Mouse (Mus musculus) embryonic fibroblast, embryonic 13.5 days (primary cell): ENCODE measurements around the gene Unc45a. TPM values are rescaled to one million over a fixed set of nuclear protein-coding genes. Genes with fewer than 3 reads are reported as not detected.

Experiments used
- H3K27ac ChIP-seq: 2 replicates; pipeline ENCODE4 v1.5.1; 2012; ENCODE audit warnings: low read length, control low read depth, inconsistent platforms; ENCODE audit not compliant: insufficient read depth
- H3K4me1 ChIP-seq: 2 replicates; pipeline ENCODE4 v1.6.1; 2011; ENCODE audit warnings: low read length; ENCODE audit not compliant: control insufficient read depth, insufficient read depth
- H3K4me3 ChIP-seq: 2 replicates; pipeline ENCODE4 v1.5.1; 2011; ENCODE audit warnings: mild to moderate bottlenecking, control low read depth, low read length; ENCODE audit not compliant: insufficient read depth
- CTCF ChIP-seq: IDR thresholded peaks from 2 replicates; pipeline ENCODE4 v1.5.1; 2011; ENCODE audit warnings: mild to moderate bottlenecking, control low read depth, low read length, moderate library complexity, borderline replicate concordance; ENCODE audit not compliant: insufficient read depth
- POLR2A ChIP-seq: IDR thresholded peaks from 2 replicates; pipeline ENCODE4 v1.6.1; 2011; ENCODE audit warnings: low read depth, mild to moderate bottlenecking, control low read depth, low read length, moderate library complexity
- polyA plus RNA-seq: library from polyadenylated mRNA; stranded (reverse); fragments of >200 nt; gene quantifications from 2 replicates; pipeline ENCODE4 v1.2.4, GENCODE M21; 2011; ENCODE audit warnings: low read depth; ENCODE audit not compliant: missing spikeins, insufficient read length

Unc45a gene
- polyA plus RNA-seq, 1 experiment, result 34.4 TPM

DNA sequence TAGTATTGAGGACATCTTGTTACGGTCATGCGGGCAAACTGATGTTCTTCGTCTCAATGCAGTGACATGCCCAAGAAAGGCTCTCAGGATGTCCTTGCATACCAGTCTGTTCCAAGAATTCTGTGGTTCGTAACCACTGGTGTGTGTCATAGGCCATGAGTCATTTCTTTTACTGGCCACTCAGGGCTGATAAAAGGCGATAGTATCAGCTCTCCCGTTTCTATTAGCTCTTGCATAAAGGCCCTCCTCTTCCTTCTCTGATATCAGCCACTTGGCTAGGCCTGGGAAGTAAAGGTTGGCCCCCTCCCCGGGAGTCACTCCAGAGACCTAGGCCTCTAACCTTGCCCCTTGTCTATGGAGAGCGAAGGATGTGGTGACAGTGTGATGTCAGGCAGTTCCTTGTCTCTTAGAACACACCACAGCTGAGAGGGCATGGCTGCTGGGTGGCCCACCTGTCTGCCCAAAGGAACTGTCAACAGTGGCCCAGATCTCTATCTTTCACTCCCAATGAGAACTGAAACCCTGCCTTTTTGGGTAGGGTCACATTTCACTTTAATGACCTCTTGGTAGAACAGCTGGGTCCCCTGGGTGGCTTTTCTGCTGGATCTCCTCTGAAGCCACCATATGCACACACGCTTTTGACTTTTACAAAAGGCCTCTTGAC lies 34.7 kb upstream of the Unc45a start:
- H3K4me1 ChIP-seq, result peaks cover 4% of the 10 kb centered on the region; the same call in 1 of the 2 replicates
- TF ChIP-seq CTCF (no peak), POLR2A (no peak)
- no peak overlapping the region for H3K4me3 ChIP-seq
- peak overlapping the region; percentile 86 for H3K27ac ChIP-seq

- peak overlapping the region; percentile 84 for H3K27ac ChIP-seq
- TF ChIP-seq POLR2A (no peak), CTCF (no peak)
- peaks cover 4% of the 10 kb centered on the region; the same call in 1 of the 2 replicates for H3K4me1 ChIP-seq
- H3K4me3 ChIP-seq, result no peak overlapping the region
Observed at GRCm38 (mm10) chr7:80374733-80375132, 33.9 kb upstream of the Unc45a start.

GRCm38 (mm10) chr7:80374280-80374679 lies 33.5 kb upstream of the Unc45a start:
- H3K27ac ChIP-seq, result no peak overlapping the region
- TF ChIP-seq POLR2A, result no peak
- no peak for TF ChIP-seq CTCF
- H3K4me1 ChIP-seq, result peaks cover 7% of the 10 kb centered on the region
- no peak overlapping the region for H3K4me3 ChIP-seq

DNA sequence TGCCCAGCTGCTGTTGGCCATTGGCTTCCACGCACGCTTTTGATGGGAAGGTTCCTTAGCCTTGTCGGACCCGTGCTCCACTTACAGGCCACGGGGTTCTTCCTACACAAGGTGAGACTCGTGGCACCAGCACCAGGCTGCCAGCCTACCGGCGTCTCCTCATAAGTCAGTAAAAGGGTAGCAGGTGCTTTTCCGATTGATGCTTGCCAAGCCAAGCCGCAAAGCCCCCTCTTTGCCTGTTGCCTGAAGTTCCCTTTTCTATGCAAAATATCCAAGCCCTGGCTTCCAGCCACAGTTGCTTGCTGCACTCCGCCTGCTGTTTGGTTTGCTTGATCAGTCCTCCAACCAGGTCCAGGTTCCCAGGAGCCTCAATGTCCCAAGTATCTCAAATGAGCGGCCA lies 33.0 kb upstream of the Unc45a start:
- H3K4me1 ChIP-seq, result peaks cover 7% of the 10 kb centered on the region
- no peak overlapping the region for H3K4me3 ChIP-seq
- no peak overlapping the region for H3K27ac ChIP-seq
- TF ChIP-seq POLR2A, result no peak
- TF ChIP-seq CTCF, result no peak

DNA sequence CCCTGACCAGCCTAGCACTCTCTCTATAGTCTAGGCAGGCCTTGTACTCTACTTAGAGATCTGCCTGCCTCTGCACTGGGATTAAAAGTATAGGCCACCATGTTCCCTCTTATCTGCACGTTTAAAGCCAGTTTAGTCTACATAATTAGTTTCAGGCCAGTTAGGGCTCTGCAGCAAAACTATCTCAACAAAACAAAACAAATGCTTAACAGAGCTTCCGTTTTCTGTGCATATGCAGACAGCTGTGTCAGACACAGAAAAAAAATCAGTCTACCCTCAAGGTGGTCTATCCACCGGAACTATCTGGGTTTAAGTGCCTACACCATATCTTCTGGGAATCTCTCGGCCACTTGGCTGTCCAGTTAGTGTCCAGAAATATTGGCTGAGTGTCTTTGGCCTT lies 32.5 kb upstream of the Unc45a start:
- peaks cover 7% of the 10 kb centered on the region for H3K4me1 ChIP-seq
- no peak for TF ChIP-seq CTCF
- TF ChIP-seq POLR2A, result no peak
- H3K4me3 ChIP-seq, result no peak overlapping the region
- H3K27ac ChIP-seq, result no peak overlapping the region

GRCm38 (mm10) chr7:80372667-80373066 lies 31.9 kb upstream of the Unc45a start:
- Histone ChIP-seq H3K27ac (no peak overlapping the region), H3K4me1 (peaks cover 7% of the 10 kb centered on the region), H3K4me3 (no peak overlapping the region)
- TF ChIP-seq POLR2A, result no peak
- no peak for TF ChIP-seq CTCF

GRCm38 (mm10) chr7:80372166-80372565 lies 31.4 kb upstream of the Unc45a start:
- H3K27ac ChIP-seq, result no peak overlapping the region
- no peak overlapping the region for H3K4me3 ChIP-seq
- peaks cover 7% of the 10 kb centered on the region for H3K4me1 ChIP-seq
- TF ChIP-seq CTCF, result no peak
- TF ChIP-seq POLR2A, result no peak

GRCm38 (mm10) chr7:80371041-80371751 lies 30.4 kb upstream of the Unc45a start, which contains the start of gene Man2a2:
Gene Man2a2 (minus strand): TSS chr7:80371375.
- Histone ChIP-seq H3K27ac (peak within 1 kb of the TSS; percentile 72), H3K4me1 (peaks cover 7% of the 10 kb centered on the region), H3K4me3 (peak within 1 kb of the TSS; percentile 64)
- TF ChIP-seq CTCF (peak; percentile 61), POLR2A (no peak)

- Histone ChIP-seq H3K4me3 (peak overlapping the region; percentile 64), H3K4me1 (peaks cover 5% of the 10 kb centered on the region), H3K27ac (peak overlapping the region; percentile 72)
- TF ChIP-seq POLR2A (peak; percentile 62), CTCF (no peak)
Observed at GRCm38 (mm10) chr7:80370649-80371040, 29.8 kb upstream of the Unc45a start.

- Histone ChIP-seq H3K4me3 (peak overlapping the region; percentile 64), H3K27ac (peak overlapping the region; percentile 72), H3K4me1 (peaks cover 3% of the 10 kb centered on the region)
- TF ChIP-seq POLR2A (no peak), CTCF (no peak)
Observed at GRCm38 (mm10) chr7:80369967-80370431, 29.2 kb upstream of the Unc45a start.
